Mouse (Mus musculus) forebrain, embryonic 10.5 days (tissue): ENCODE results near the gene Grpr. TPM values are rescaled to one million over a fixed set of nuclear protein-coding genes. Genes with fewer than 3 reads are reported as not detected.

Source experiments
- DNase-seq: peaks from one replicate; pipeline ENCODE4 v3.0.0-alpha.2; 2017; ENCODE audit warnings: low spot score; ENCODE audit errors: extremely low spot score
- H3K27ac ChIP-seq: fragments of 300-500 bp; sonication (generic); 2 replicates; pipeline ENCODE4 v1.5.1; 2016; ENCODE audit warnings: mild to moderate bottlenecking
- H3K27me3 ChIP-seq: fragments of 300-500 bp; sonication (generic); 2 replicates; pipeline ENCODE4 v1.6.1; 2016; ENCODE audit warnings: mild to moderate bottlenecking; ENCODE audit not compliant: poor library complexity, severe bottlenecking
- H3K36me3 ChIP-seq: fragments of 300-500 bp; sonication (generic); replicated peaks from 2 replicates; pipeline ENCODE4 v1.6.1; 2016; ENCODE audit warnings: mild to moderate bottlenecking, moderate library complexity
- H3K4me1 ChIP-seq: fragments of 300-500 bp; sonication (generic); 2 replicates; pipeline ENCODE4 v1.6.1; 2016
- H3K4me3 ChIP-seq: fragments of 300-500 bp; sonication (generic); 2 replicates; pipeline ENCODE4 v1.5.1; 2016; ENCODE audit warnings: mild to moderate bottlenecking, moderate library complexity
- H3K9me3 ChIP-seq: fragments of 300-500 bp; sonication (generic); 2 replicates; pipeline ENCODE4 v1.6.1; 2016; ENCODE audit warnings: mild to moderate bottlenecking, moderate library complexity
- WGBS: fragments of 180-500 bp; shearing (Covaris S2); methylation state at CpG from one replicate; pipeline ENCODE4 v1.1.7; 2016; 5-methylcytosine and 5-hydroxymethylcytosine counted together
- polyA plus RNA-seq: library from polyadenylated mRNA; unstranded; fragments of >200 nt; fragmentation: Nextera tagmentation; extraction: Ambion mirVana; gene quantifications from 2 replicates; pipeline ENCODE4 v1.2.1, GENCODE M21; 2016

The Grpr gene
- 0.16 TPM in 1 of 2 replicates, not detected in the other for polyA plus RNA-seq

GRCm38 (mm10) chrX:163549666-163550065 is at the start of gene Grpr:
Grpr (minus strand) TSS chrX:163549677.
- peaks cover 92% of the 10 kb centered on the region for H3K27me3 ChIP-seq
- H3K27ac ChIP-seq, result no peak within 1 kb of the TSS
- no peaks in the 10 kb centered on the region for H3K4me1 ChIP-seq
- no peaks in the 10 kb centered on the region for H3K9me3 ChIP-seq
- no peaks in the 10 kb centered on the region for H3K36me3 ChIP-seq
- no peak within 1 kb of the TSS for H3K4me3 ChIP-seq
- DNase-seq, result peak; percentile 36
- WGBS, result 25% methylated on average over 7 of the region's 7 CpGs

GRCm38 (mm10) chrX:163560521-163560920 is 11.0 kb upstream of the Grpr start:
- peaks cover 88% of the 10 kb centered on the region for H3K27me3 ChIP-seq
- H3K27ac ChIP-seq, result no peak overlapping the region
- 82% methylated on average over 3 of the region's 3 CpGs for WGBS
- H3K36me3 ChIP-seq, result no peaks in the 10 kb centered on the region
- H3K9me3 ChIP-seq, result no peaks in the 10 kb centered on the region
- no peak overlapping the region for H3K4me3 ChIP-seq
- DNase-seq, result no peak
- H3K4me1 ChIP-seq, result no peaks in the 10 kb centered on the region

- H3K36me3 ChIP-seq, result no peaks in the 10 kb centered on the region
- no peaks in the 10 kb centered on the region for H3K4me1 ChIP-seq
- peaks cover 92% of the 10 kb centered on the region for H3K27me3 ChIP-seq
- no peaks in the 10 kb centered on the region for H3K9me3 ChIP-seq
- H3K27ac ChIP-seq, result no peak overlapping the region
- no peak overlapping the region for H3K4me3 ChIP-seq
- no peak for DNase-seq
- 89% methylated on average over 5 of the region's 5 CpGs for WGBS
Observed at GRCm38 (mm10) chrX:163547042-163547441, 2.4 kb downstream of the Grpr start.

GRCm38 (mm10) chrX:163532836-163533235 is 16.6 kb downstream of the Grpr start:
- Histone ChIP-seq H3K4me3 (no peak overlapping the region), H3K4me1 (no peaks in the 10 kb centered on the region), H3K27ac (no peak overlapping the region), H3K27me3 (peaks cover 98% of the 10 kb centered on the region), H3K36me3 (no peaks in the 10 kb centered on the region), H3K9me3 (no peaks in the 10 kb centered on the region)
- 76% methylated on average over 2 of the region's 2 CpGs for WGBS
- DNase-seq, result no peak

GRCm38 (mm10) chrX:163518963-163519541 is 30.4 kb downstream of the Grpr start:
- Histone ChIP-seq H3K4me1 (no peaks in the 10 kb centered on the region), H3K27ac (no peak overlapping the region), H3K4me3 (no peak overlapping the region), H3K9me3 (no peaks in the 10 kb centered on the region), H3K36me3 (no peaks in the 10 kb centered on the region), H3K27me3 (peaks cover 87% of the 10 kb centered on the region)
- WGBS, result 83% methylated on average over 4 of the region's 4 CpGs
- no peak for DNase-seq

- WGBS, result 65% methylated on average over 2 of the region's 2 CpGs
- Histone ChIP-seq H3K9me3 (no peaks in the 10 kb centered on the region), H3K36me3 (no peaks in the 10 kb centered on the region), H3K4me3 (no peak overlapping the region), H3K4me1 (no peaks in the 10 kb centered on the region), H3K27ac (no peak overlapping the region), H3K27me3 (peaks cover 97% of the 10 kb centered on the region)
- DNase-seq, result no peak
Observed at GRCm38 (mm10) chrX:163511766-163512165, 37.7 kb downstream of the Grpr start.

DNA sequence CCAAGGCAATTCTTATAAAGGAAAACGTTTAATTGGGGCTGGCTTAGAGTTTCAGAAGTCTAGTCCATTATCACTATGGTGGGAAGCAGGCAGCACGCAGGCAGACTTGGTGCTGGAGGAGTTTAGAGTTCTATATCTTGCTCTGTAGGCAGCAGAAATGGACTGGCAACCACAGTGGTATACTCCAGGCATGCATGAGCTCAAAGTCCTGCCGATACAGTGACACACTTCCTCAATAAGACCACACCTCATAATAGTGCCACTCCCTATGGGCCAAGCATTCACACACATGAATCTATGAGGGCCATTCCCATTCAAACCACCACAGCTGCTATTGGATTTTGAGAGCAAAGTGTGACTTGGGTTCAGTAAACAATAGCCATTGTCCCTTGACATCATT is 47.4 kb downstream of the Grpr start:
- no peaks in the 10 kb centered on the region for H3K36me3 ChIP-seq
- no peak for DNase-seq
- H3K9me3 ChIP-seq, result no peaks in the 10 kb centered on the region
- no peak overlapping the region for H3K4me3 ChIP-seq
- peaks cover 69% of the 10 kb centered on the region for H3K27me3 ChIP-seq
- no peak overlapping the region for H3K27ac ChIP-seq
- no peaks in the 10 kb centered on the region for H3K4me1 ChIP-seq
- WGBS, result 86% methylated on average over 3 of the region's 3 CpGs

Other genes starting within 250 kb of the Grpr start
- 0.43 and 0.81 TPM in 2 replicates for gene Rnf138rt1, start 211.7 kb upstream of the Grpr start, polyA plus RNA-seq